Mouse (Mus musculus) ES-E14 (cell line): Measurements from ENCODE around the gene a. TPM values are rescaled to one million over a fixed set of nuclear protein-coding genes. Genes with fewer than 3 reads are reported as not detected.

Source experiments
- DNase-seq: peaks from one replicate; pipeline ENCODE4 v3.0.0-alpha.2; 2013; ENCODE audit warnings: low read depth, low spot score
- H3K27ac ChIP-seq: 2 replicates; pipeline ENCODE4 v1.5.1; 2012; ENCODE audit warnings: low read depth, mild to moderate bottlenecking, low read length, moderate library complexity, mixed read lengths; ENCODE audit not compliant: poor library complexity, insufficient read depth, severe bottlenecking
- H3K36me3 ChIP-seq: 2 replicates; pipeline ENCODE4 v1.6.1; 2012; ENCODE audit warnings: mild to moderate bottlenecking, low read length, moderate library complexity, mixed read lengths; ENCODE audit not compliant: control insufficient read depth, poor library complexity, insufficient read depth, severe bottlenecking
- H3K4me1 ChIP-seq, 2 experiments: fragments of 150-350 bp in 1 of 2; sonication (generic) in 1 of 2; 2 replicates each; pipeline ENCODE4 v1.6.1; 2012; ENCODE audit warnings: low read length in 2 of 2, mild to moderate bottlenecking in 1 of 2, mixed read lengths in 1 of 2; ENCODE audit not compliant: control insufficient read depth in 2 of 2, insufficient read depth in 2 of 2, poor library complexity in 1 of 2
- H3K4me3 ChIP-seq, 2 experiments: fragments of 150-350 bp in 1 of 2; sonication (generic) in 1 of 2; 2 replicates each; pipeline ENCODE4 v1.5.1; 2012; ENCODE audit warnings: low read length in 2 of 2, low read depth in 1 of 2, mild to moderate bottlenecking in 1 of 2, mixed read lengths in 1 of 2; ENCODE audit not compliant: insufficient read depth in 1 of 2, poor library complexity in 1 of 2, severe bottlenecking in 1 of 2
- H3K9ac ChIP-seq: 2 replicates; pipeline ENCODE4 v1.6.1; 2012; ENCODE audit warnings: low read depth, mild to moderate bottlenecking, low read length, mixed read lengths; ENCODE audit not compliant: poor library complexity, insufficient read depth, severe bottlenecking
- H3K9me3 ChIP-seq: fragments of 150-350 bp; sonication (generic); 2 replicates; pipeline ENCODE4 v1.6.1; 2012; ENCODE audit warnings: low read depth, mild to moderate bottlenecking, low read length; ENCODE audit not compliant: control insufficient read depth, insufficient read depth
- CHD2 ChIP-seq: IDR thresholded peaks from 2 replicates; pipeline ENCODE4 v1.6.1; 2014; ENCODE audit warnings: mild to moderate bottlenecking, low read depth, low read length, inconsistent platforms
- HCFC1 ChIP-seq: IDR thresholded peaks from 2 replicates; pipeline ENCODE4 v1.6.1; 2012; ENCODE audit warnings: low read length, inconsistent platforms, borderline replicate concordance; ENCODE audit not compliant: insufficient read depth
- MAFK ChIP-seq: IDR thresholded peaks from 2 replicates; pipeline ENCODE4 v1.6.1; 2014; ENCODE audit warnings: mild to moderate bottlenecking, low read depth, low read length, inconsistent platforms; ENCODE audit not compliant: insufficient read depth
- ZC3H11A ChIP-seq: IDR thresholded peaks from 2 replicates; pipeline ENCODE4 v1.6.1; 2012; ENCODE audit warnings: low read depth, mild to moderate bottlenecking, inconsistent platforms, low read length, borderline replicate concordance
- ZNF384 ChIP-seq: IDR thresholded peaks from 2 replicates; pipeline ENCODE4 v1.6.1; 2012; ENCODE audit warnings: low read depth, low read length, inconsistent platforms
- in situ Hi-C, 2 experiments: fragments of 600-800 bp; cut with MboI; formaldehyde crosslinking; loops; one replicate each; pipeline ENCODE4 v1.15.1; 2025; ENCODE audit warnings: low sequenced_read_pairs in 2 of 2, inconsistent platforms in 1 of 2; ENCODE audit not compliant: unreplicated experiment in 2 of 2
- total RNA-seq: library from RNA; depleted of rRNA; stranded (reverse); fragments of 300-350 nt; gene quantifications from 2 replicates; pipeline ENCODE4 v1.2.3, GENCODE M21; 2012

The a gene
- total RNA-seq, 1 experiment, result 0.49 TPM

DNA sequence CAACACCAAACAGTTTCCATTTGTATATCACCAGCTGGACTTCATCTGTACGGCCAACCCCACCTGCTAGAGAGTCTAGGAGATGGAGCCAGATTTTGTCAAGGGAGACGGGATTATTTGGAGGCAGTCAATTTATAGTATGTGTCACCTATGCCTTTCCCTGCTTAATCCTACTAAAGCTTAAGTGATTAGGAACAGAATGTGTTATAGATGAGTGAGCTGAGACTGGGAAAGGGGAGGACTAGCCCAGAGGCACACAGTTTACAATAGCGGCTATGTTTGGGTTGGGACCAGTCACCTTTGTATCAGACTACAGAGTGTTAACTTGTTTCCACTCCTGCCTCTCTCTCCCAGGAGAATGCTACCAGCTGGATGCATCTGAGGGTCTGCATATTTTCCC lies 11.6 kb upstream of the a start:
- in situ Hi-C loops, result no loop called here
- no peak overlapping the region for H3K9ac ChIP-seq
- no peaks in the 10 kb centered on the region for H3K4me1 ChIP-seq
- no peak for DNase-seq
- H3K9me3 ChIP-seq, result no peaks in the 10 kb centered on the region
- H3K4me3 ChIP-seq, result no peak overlapping the region
- H3K36me3 ChIP-seq, result no peaks in the 10 kb centered on the region
- TF ChIP-seq ZNF384 (no peak), CHD2 (no peak), ZC3H11A (no peak), HCFC1 (no peak), MAFK (no peak)
- no peak overlapping the region for H3K27ac ChIP-seq

- Histone ChIP-seq H3K9me3 (no peaks in the 10 kb centered on the region), H3K4me3 (no peak overlapping the region), H3K27ac (no peak overlapping the region), H3K9ac (no peak overlapping the region), H3K4me1 (peaks cover 2 to 10% of the 10 kb centered on the region in 2 experiments; a peak in 1 of 4 replicates), H3K36me3 (no peaks in the 10 kb centered on the region)
- DNase-seq, result no peak
- in situ Hi-C loops, result no loop called here
- TF ChIP-seq ZNF384, result no peak
- TF ChIP-seq ZC3H11A, result no peak
- no peak for TF ChIP-seq MAFK
- TF ChIP-seq CHD2, result no peak
- TF ChIP-seq HCFC1, result no peak
Observed at GRCm38 (mm10) chr2:154782361-154782760, 8.8 kb upstream of the a start.

- TF ChIP-seq ZC3H11A, result no peak
- TF ChIP-seq MAFK, result no peak
- TF ChIP-seq HCFC1, result no peak
- no peak for TF ChIP-seq ZNF384
- no peak for TF ChIP-seq CHD2
- H3K4me1 ChIP-seq, result peaks cover 2 to 10% of the 10 kb centered on the region in 2 experiments; a peak in 1 of 4 replicates
- no peaks in the 10 kb centered on the region for H3K36me3 ChIP-seq
- no peak for DNase-seq
- no peak overlapping the region for H3K9ac ChIP-seq
- H3K27ac ChIP-seq, result no peak overlapping the region
- no peaks in the 10 kb centered on the region for H3K9me3 ChIP-seq
- H3K4me3 ChIP-seq, result no peak overlapping the region
- in situ Hi-C loops, result no loop called here
Observed at GRCm38 (mm10) chr2:154782856-154783650, 8.1 kb upstream of the a start.

- Histone ChIP-seq H3K4me1 (peaks cover 2 to 11% of the 10 kb centered on the region in 2 experiments; a peak in 1 of 4 replicates), H3K4me3 (no peak overlapping the region), H3K36me3 (no peaks in the 10 kb centered on the region), H3K27ac (no peak overlapping the region), H3K9ac (no peak overlapping the region), H3K9me3 (no peaks in the 10 kb centered on the region)
- in situ Hi-C loops, result no loop called here
- no peak for DNase-seq
- TF ChIP-seq ZC3H11A (no peak), ZNF384 (no peak), CHD2 (no peak), MAFK (no peak), HCFC1 (no peak)
Observed at GRCm38 (mm10) chr2:154785284-154785683, 5.9 kb upstream of the a start.

- TF ChIP-seq CHD2 (no peak), MAFK (peak; percentile 76; the same call in 1 of the 2 replicates)
- Histone ChIP-seq H3K27ac (no peak overlapping the region), H3K9me3 (no peaks in the 10 kb centered on the region), H3K9ac (no peak overlapping the region), H3K4me3 (no peak overlapping the region), H3K4me1 (peaks cover 2 to 11% of the 10 kb centered on the region in 2 experiments; a peak in 1 of 4 replicates), H3K36me3 (no peaks in the 10 kb centered on the region)
- in situ Hi-C loops, result no loop called here
- DNase-seq, result peak; percentile 40
Observed at GRCm38 (mm10) chr2:154786187-154786586, 5.0 kb upstream of the a start.
